Mouse (Mus musculus): ENCODE data around the gene Themis3.
"Not testable (repeated sequence)": the region's sequence is repeated elsewhere in the genome, so short reads cannot be mapped to it uniquely, and the experiment has no call there.

Themis3 gene

GRCm38 (mm10) chr17:66558404-66559317, 35.8 kb downstream of the Themis3 start:
- DNase-seq (ENCODE audit: extremely low spot score, low read depth, low spot score), result no peak

- no peak for DNase-seq (ENCODE audit: extremely low spot score, low read depth, low spot score)
These were observed 41.7 kb downstream of the Themis3 start for GRCm38 (mm10) chr17:66552690-66553089.

- DNase-seq (ENCODE audit: extremely low spot score, low read depth, low spot score), result no peak
These were observed 43.9 kb downstream of the Themis3 start for GRCm38 (mm10) chr17:66550486-66550885.

GRCm38 (mm10) chr17:66532285-66532684, 62.1 kb downstream of the Themis3 start:
- DNase-seq (ENCODE audit: extremely low spot score, low read depth, low spot score), result no peak

GRCm38 (mm10) chr17:66523396-66523795, 71.0 kb downstream of the Themis3 start:
- no peak for DNase-seq (ENCODE audit: extremely low spot score, low read depth, low spot score)

GRCm38 (mm10) chr17:66522631-66523030, 71.8 kb downstream of the Themis3 start:
- not testable (repeated sequence) for DNase-seq (ENCODE audit: extremely low spot score, low read depth, low spot score)

- peak; percentile 10 for DNase-seq (ENCODE audit: extremely low spot score, low read depth, low spot score)
These were observed 74.6 kb downstream of the Themis3 start, which contains the start of gene Rab12 for GRCm38 (mm10) chr17:66519554-66520553. TSS of gene Rab12 (minus strand) at chr17:66519729.

- DNase-seq (ENCODE audit: extremely low spot score, low read depth, low spot score), result no peak
These were observed 75.4 kb downstream of the Themis3 start for GRCm38 (mm10) chr17:66518877-66519553.

- DNase-seq (ENCODE audit: extremely low spot score, low read depth, low spot score), result no peak
These were observed 77.5 kb downstream of the Themis3 start for GRCm38 (mm10) chr17:66516953-66517352.

- no peak for DNase-seq (ENCODE audit: extremely low spot score, low read depth, low spot score)
These were observed 80.0 kb downstream of the Themis3 start for GRCm38 (mm10) chr17:66514288-66514995.

GRCm38 (mm10) chr17:66512202-66512956, 82.0 kb downstream of the Themis3 start:
- no peak for DNase-seq (ENCODE audit: extremely low spot score, low read depth, low spot score)

- no peak for DNase-seq (ENCODE audit: extremely low spot score, low read depth, low spot score)
These were observed 84.2 kb downstream of the Themis3 start for GRCm38 (mm10) chr17:66510221-66510683.

- DNase-seq (ENCODE audit: extremely low spot score, low read depth, low spot score), result no peak
These were observed 87.1 kb downstream of the Themis3 start for GRCm38 (mm10) chr17:66507049-66507954.

GRCm38 (mm10) chr17:66504964-66505363, 89.5 kb downstream of the Themis3 start:
- DNase-seq (ENCODE audit: extremely low spot score, low read depth, low spot score), result no peak

Data from hindlimb bud, embryonic 11.5 days (tissue).